Comparison of ENCODE assay signal across 9 mouse cellular contexts in genomic region chr5:77094510-77095491, GRCm38 (mm10). TPM values are rescaled to one million over a fixed set of nuclear protein-coding genes. Genes with fewer than 3 reads are reported as not detected.
DNase-seq lines count a peak whose midpoint lies in the region; ATAC-seq and TF ChIP-seq lines count a peak whose summit lies in the region.
"Had no signal": no experiment of that assay in that cellular context is flagged by ENCODE, and none has a peak within 500 bp of the region (broad histone marks: within the 10 kb centered on the region; RNA-seq: fewer than 3 reads in every experiment).

No protein-coding gene starts in this region.

- DNase-seq in CD4-positive, CD25-positive, alpha-beta regulatory T cell, adult 2 months (ENCODE audit: low read depth, low spot score) = peak; percentile 86
- peak; percentile 46 for DNase-seq in c-Kit-positive CD71-positive TER-119-negative erythroid progenitor cells, embryonic 14.5 days (ENCODE audit: low read depth)
- peak; percentile 55 for DNase-seq in forebrain, embryonic 10.5 days (ENCODE audit: extremely low spot score, low spot score)
- peak; percentile 74 for DNase-seq in kidney, postnatal 14 days
- peak; percentile 85 for DNase-seq in liver, postnatal 0 days
- peak; percentile 69 for DNase-seq in neural tube, embryonic 11.5 days (ENCODE audit: low spot score)
- peak; percentile 72 for DNase-seq in stomach, postnatal 0 days (ENCODE audit: low spot score)

- no peak for TF ChIP-seq EP300 in liver, postnatal 0 days (IDR thresholded peaks at IDR 0.05; ENCODE audit: low read depth)
- no peak for TF ChIP-seq EP300 in stomach, postnatal 0 days (optimal IDR thresholded peaks at IDR 0.05)

- ATAC-seq in heart, embryonic 16.5 days (replicated peaks; ENCODE audit: extremely low read depth, insufficient read depth, low FRiP score) = peak; percentile 81
- peak; percentile 86 for ATAC-seq in liver, postnatal 0 days
- ATAC-seq in neural tube, embryonic 11.5 days (ENCODE audit: insufficient read depth, low FRiP score, low TSS enrichment) = peak; percentile 79
- peak; percentile 82 for ATAC-seq in stomach, postnatal 0 days (ENCODE audit: low FRiP score, low TSS enrichment)
- ATAC-seq: Patski had no signal

- peaks cover 86% of the 10 kb centered on the region for H3K27me3 ChIP-seq in forebrain, embryonic 10.5 days (ENCODE audit: poor library complexity, severe bottlenecking)
- no peaks in the 10 kb centered on the region for H3K27me3 ChIP-seq in heart, embryonic 16.5 days (ENCODE audit: control insufficient read depth, insufficient read depth, low read length)
- H3K27me3 ChIP-seq in liver, postnatal 0 days (ENCODE audit: insufficient read depth, low read length) = no peaks in the 10 kb centered on the region
- H3K27me3 ChIP-seq in neural tube, embryonic 11.5 days (ENCODE audit: control insufficient read depth, insufficient read depth, low read length) = peaks cover 2% of the 10 kb centered on the region; the same call in 1 of the 2 replicates
- H3K27me3 ChIP-seq in stomach, postnatal 0 days (ENCODE audit: control insufficient read depth, insufficient read depth, low read length) = no peaks in the 10 kb centered on the region

- peak overlapping the region; percentile 79 for H3K9ac ChIP-seq in heart, embryonic 16.5 days (ENCODE audit: low read length)
- H3K9ac ChIP-seq in liver, postnatal 0 days (replicated peaks) = peak overlapping the region; percentile 74
- H3K9ac ChIP-seq in neural tube, embryonic 11.5 days (ENCODE audit: low read length) = peak overlapping the region; percentile 61
- peak overlapping the region; percentile 64 for H3K9ac ChIP-seq in stomach, postnatal 0 days (ENCODE audit: low read length)

- peaks cover 74% of the 10 kb centered on the region for H3K4me1 ChIP-seq in forebrain, embryonic 10.5 days
- H3K4me1 ChIP-seq in heart, embryonic 16.5 days (ENCODE audit: control insufficient read depth, insufficient read depth, low read length) = peaks cover 73% of the 10 kb centered on the region
- H3K4me1 ChIP-seq in liver, postnatal 0 days (ENCODE audit: insufficient read depth) = peaks cover 38% of the 10 kb centered on the region
- no peaks in the 10 kb centered on the region for H3K4me1 ChIP-seq in neural tube, embryonic 11.5 days (ENCODE audit: control insufficient read depth, insufficient read depth, low read length)
- H3K4me1 ChIP-seq in stomach, postnatal 0 days (replicated peaks; ENCODE audit: control insufficient read depth, insufficient read depth) = no peaks in the 10 kb centered on the region

- H3K27ac ChIP-seq in forebrain, embryonic 10.5 days = peak overlapping the region; percentile 83
- peak overlapping the region; percentile 82 for H3K27ac ChIP-seq in heart, embryonic 16.5 days (ENCODE audit: low read length)
- H3K27ac ChIP-seq in liver, postnatal 0 days (ENCODE audit: low read depth) = 0 out of 2 replicates have a peak overlapping the region, but pooled peaks have one; percentile 16
- no peak overlapping the region for H3K27ac ChIP-seq in neural tube, embryonic 11.5 days (ENCODE audit: low read depth, low read length)
- H3K27ac ChIP-seq in stomach, postnatal 0 days (replicated peaks) = no peak overlapping the region; the same call in 1 of the 2 replicates

- H3K4me2 ChIP-seq in heart, embryonic 16.5 days (ENCODE audit: low read depth, low read length) = peak overlapping the region; percentile 86
- peak overlapping the region; percentile 95 for H3K4me2 ChIP-seq in liver, postnatal 0 days (ENCODE audit: low read depth, low read length)
- peak overlapping the region; percentile 99 for H3K4me2 ChIP-seq in neural tube, embryonic 11.5 days (ENCODE audit: low read depth)
- peak overlapping the region; percentile 98 for H3K4me2 ChIP-seq in stomach, postnatal 0 days (replicated peaks; ENCODE audit: low read depth)

- no peak for TF ChIP-seq CTCF in liver, postnatal 0 days (IDR thresholded peaks at IDR 0.05; ENCODE audit: low read depth)
- TF ChIP-seq CTCF in stomach, postnatal 0 days (IDR thresholded peaks at IDR 0.05; ENCODE audit: low read depth) = no peak

- H3K9me3 ChIP-seq in forebrain, embryonic 10.5 days = no peaks in the 10 kb centered on the region
- no peaks in the 10 kb centered on the region for H3K9me3 ChIP-seq in heart, embryonic 16.5 days (replicated peaks; ENCODE audit: control insufficient read depth, low read length)
- no peaks in the 10 kb centered on the region for H3K9me3 ChIP-seq in liver, postnatal 0 days (ENCODE audit: low read length)
- no peaks in the 10 kb centered on the region for H3K9me3 ChIP-seq in neural tube, embryonic 11.5 days (ENCODE audit: control insufficient read depth, low read length)
- H3K9me3 ChIP-seq in stomach, postnatal 0 days (ENCODE audit: control insufficient read depth, low read length) = no peaks in the 10 kb centered on the region

- no peaks in the 10 kb centered on the region for H3K36me3 ChIP-seq in forebrain, embryonic 10.5 days (replicated peaks)
- 0 out of 2 replicates have a peak, but pooled peaks cover 2% of the 10 kb centered on the region for H3K36me3 ChIP-seq in heart, embryonic 16.5 days (ENCODE audit: control insufficient read depth, insufficient read depth)
- H3K36me3 ChIP-seq in liver, postnatal 0 days (replicated peaks; ENCODE audit: insufficient read depth, low read length) = no peaks in the 10 kb centered on the region
- no peaks in the 10 kb centered on the region for H3K36me3 ChIP-seq in neural tube, embryonic 11.5 days (ENCODE audit: control insufficient read depth, insufficient read depth, low read length)
- H3K36me3 ChIP-seq in stomach, postnatal 0 days (ENCODE audit: control insufficient read depth, insufficient read depth, low read length) = no peaks in the 10 kb centered on the region

- WGBS in forebrain, embryonic 10.5 days = under 1% methylated on average over 69 of the region's 69 CpGs
- WGBS in heart, embryonic 16.5 days = under 1% methylated on average over 69 of the region's 69 CpGs
- WGBS in liver, postnatal 0 days (ENCODE audit: insufficient replicate concordance) = under 1% methylated on average over 67 of the region's 69 CpGs
- WGBS in neural tube, embryonic 11.5 days = under 1% methylated on average over 63 of the region's 69 CpGs
- 1% methylated on average over 61 of the region's 69 CpGs for WGBS in stomach, postnatal 0 days

- peak overlapping the region; percentile 73 for H3K4me3 ChIP-seq in forebrain, embryonic 10.5 days
- peak overlapping the region; percentile 76 for H3K4me3 ChIP-seq in heart, embryonic 16.5 days (ENCODE audit: low read length)
- H3K4me3 ChIP-seq in liver, postnatal 0 days (ENCODE audit: low read depth, low read length) = peak overlapping the region; percentile 77
- H3K4me3 ChIP-seq in neural tube, embryonic 11.5 days (ENCODE audit: low read depth, low read length) = peak overlapping the region; percentile 56
- peak overlapping the region; percentile 61 for H3K4me3 ChIP-seq in stomach, postnatal 0 days (ENCODE audit: low read depth, low read length)

RNA-seq across cellular contexts. Expression of gene Hopx, which starts 20.1 kb away (rescaled TPM):
- 0.23 and 0.55 TPM in 2 replicates for polyA plus RNA-seq in forebrain, embryonic 10.5 days (2016; fragmentation: Nextera tagmentation; extraction: Ambion mirVana)
- polyA plus RNA-seq in heart, embryonic 16.5 days (2015; fragmentation: Nextera tagmentation; extraction: Ambion mirVana) = 16.7 and 21.9 TPM in 2 replicates
- 0.78 and 0.95 TPM in 2 replicates for polyA plus RNA-seq in liver, postnatal 0 days (2015; fragmentation: Nextera tagmentation; extraction: Ambion mirVana)
- 1.2 and 1.6 TPM in 2 replicates for polyA plus RNA-seq in neural tube, embryonic 11.5 days (2014; fragmentation: Nextera tagmentation; extraction: Ambion mirVana)
- 26.6 and 30.2 TPM in 2 replicates for polyA plus RNA-seq in stomach, postnatal 0 days (2015; fragmentation: Nextera tagmentation; extraction: Ambion mirVana)
- polyA plus RNA-seq: Patski had no signal

Comparison
In these comparisons a context has a peak if more than half of its experiments do, and no peak if none do; other contexts are left out.
1. H3K27ac ChIP-seq: peak in forebrain, embryonic 10.5 days (single experiment), heart, embryonic 16.5 days (single experiment) and liver, postnatal 0 days (single experiment); none in neural tube, embryonic 11.5 days (single experiment) and stomach, postnatal 0 days (single experiment).
2. Peak in every context shown above with its lines, with median percentiles within 50 percentile points of each other: DNase-seq, H3K4me3 ChIP-seq, ATAC-seq, H3K4me2 ChIP-seq and H3K9ac ChIP-seq.